Mouse (Mus musculus) embryonic facial prominence, embryonic 11.5 days (tissue): ENCODE data around the gene Plekha7. TPM values are rescaled to one million over a fixed set of nuclear protein-coding genes. Genes with fewer than 3 reads are reported as not detected.

Source experiments
- ATAC-seq: fragments of 200-750 bp; cut with Nextera tagmentation; replicated peaks from 2 replicates; pipeline ENCODE4 v1.8.0; 2017; ENCODE audit warnings: low read depth; ENCODE audit not compliant: insufficient number of reproducible peaks, low FRiP score, low TSS enrichment
- DNase-seq: peaks from one replicate; pipeline ENCODE4 v3.0.0-alpha.2; 2015; ENCODE audit warnings: low spot score
- H3K27ac ChIP-seq: fragments of 300-500 bp; sonication (generic); replicated peaks from 2 replicates; pipeline ENCODE4 v1.5.1; 2014; ENCODE audit warnings: mild to moderate bottlenecking, low read depth, low read length, control low read depth
- H3K27me3 ChIP-seq: fragments of 300-500 bp; sonication (generic); 2 replicates; pipeline ENCODE4 v1.6.1; 2014; ENCODE audit warnings: mild to moderate bottlenecking, low read length, moderate library complexity, mixed read lengths; ENCODE audit not compliant: control insufficient read depth, insufficient read depth
- H3K36me3 ChIP-seq: fragments of 300-500 bp; sonication (generic); replicated peaks from 2 replicates; pipeline ENCODE4 v1.6.1; 2014; ENCODE audit warnings: low read depth, mild to moderate bottlenecking, low read length, moderate library complexity, mixed read lengths; ENCODE audit not compliant: control insufficient read depth, insufficient read depth
- H3K4me1 ChIP-seq: fragments of 300-500 bp; sonication (generic); 2 replicates; pipeline ENCODE4 v1.6.1; 2014; ENCODE audit warnings: low read length, mixed read lengths; ENCODE audit not compliant: control insufficient read depth, insufficient read depth
- H3K4me2 ChIP-seq: fragments of 300-500 bp; sonication (generic); 2 replicates; pipeline ENCODE4 v1.6.1; 2014; ENCODE audit warnings: low read depth, mild to moderate bottlenecking, control low read depth, low read length, moderate library complexity
- H3K4me3 ChIP-seq: fragments of 300-500 bp; sonication (generic); 2 replicates; pipeline ENCODE4 v1.5.1; 2014; ENCODE audit warnings: low read depth, low read length, control low read depth
- H3K9ac ChIP-seq: fragments of 300-500 bp; sonication (generic); replicated peaks from 2 replicates; pipeline ENCODE4 v1.6.1; 2014; ENCODE audit warnings: mild to moderate bottlenecking, control low read depth, low read length
- H3K9me3 ChIP-seq: fragments of 300-500 bp; sonication (generic); replicated peaks from 2 replicates; pipeline ENCODE4 v1.6.1; 2016; ENCODE audit warnings: mild to moderate bottlenecking, low read length, inconsistent platforms, mixed read lengths; ENCODE audit not compliant: control insufficient read depth
- WGBS: fragments of 180-500 bp; shearing (Covaris S2); extraction: QIAGEN DNeasy Blood & Tissue Kit; methylation state at CpG from one replicate; pipeline ENCODE4 v1.1.7; 2014; 5-methylcytosine and 5-hydroxymethylcytosine counted together
- polyA plus RNA-seq: library from polyadenylated mRNA; unstranded; fragments of >200 nt; fragmentation: Nextera tagmentation; extraction: Ambion mirVana; gene quantifications from 2 replicates; pipeline ENCODE4 v1.2.1, GENCODE M21; 2014

Plekha7 gene
- polyA plus RNA-seq, 1 experiment from 2014 or later: 3.6 TPM

GRCm38 (mm10) chr7:116287959-116288358 lies 20.2 kb downstream of the Plekha7 start:
- no peak for ATAC-seq
- Histone ChIP-seq H3K27me3 (no peaks in the 10 kb centered on the region), H3K4me3 (no peak overlapping the region), H3K9ac (no peak overlapping the region), H3K27ac (no peak overlapping the region), H3K4me2 (no peak overlapping the region), H3K36me3 (no peaks in the 10 kb centered on the region), H3K4me1 (no peaks in the 10 kb centered on the region; the same call in 1 of the 2 replicates), H3K9me3 (no peaks in the 10 kb centered on the region)
- 77% methylated on average over 5 of the region's 5 CpGs for WGBS
- DNase-seq: no peak

DNA sequence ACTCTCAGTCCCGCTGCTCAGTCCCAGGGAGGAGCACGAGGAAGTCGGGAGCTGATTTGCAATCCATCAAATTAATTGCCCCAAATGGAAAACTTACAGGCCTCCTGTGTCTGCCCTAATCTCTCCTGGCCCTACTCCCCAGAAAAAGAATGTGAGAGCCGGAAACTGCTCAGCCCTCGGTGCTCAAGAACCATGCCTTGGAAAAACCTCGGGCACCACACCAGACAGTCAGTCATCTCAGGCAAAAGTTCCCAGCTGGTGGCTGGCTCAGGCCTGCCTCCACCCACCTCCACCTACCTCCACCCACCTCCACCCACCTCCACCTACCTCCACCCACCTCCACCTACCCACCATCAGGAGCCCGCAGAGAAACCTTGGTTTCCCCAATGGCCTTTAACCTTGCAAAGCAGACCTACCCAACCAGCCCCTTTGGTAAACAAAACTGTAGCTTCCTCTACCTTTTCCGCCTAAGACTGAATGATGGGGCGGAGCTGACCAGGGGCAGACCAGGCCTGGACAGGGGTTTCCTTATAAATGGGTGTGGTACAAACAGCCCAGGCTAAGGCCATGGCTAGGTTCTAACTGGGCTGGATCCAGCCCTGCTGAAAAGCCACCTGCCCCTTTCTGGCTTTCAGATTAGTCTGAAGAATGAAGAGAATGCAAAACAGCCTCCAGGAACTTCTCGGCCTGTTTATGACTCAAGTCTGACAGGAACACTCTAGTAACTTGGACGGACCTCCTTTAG lies 21.4 kb downstream of the Plekha7 start:
- Histone ChIP-seq H3K27ac (no peak overlapping the region), H3K9ac (no peak overlapping the region), H3K4me3 (no peak overlapping the region), H3K9me3 (no peaks in the 10 kb centered on the region), H3K4me1 (no peaks in the 10 kb centered on the region; the same call in 1 of the 2 replicates), H3K4me2 (no peak overlapping the region), H3K36me3 (no peaks in the 10 kb centered on the region), H3K27me3 (no peaks in the 10 kb centered on the region)
- DNase-seq: no peak
- no peak for ATAC-seq
- WGBS: 51% methylated on average over 11 of the region's 11 CpGs

DNA sequence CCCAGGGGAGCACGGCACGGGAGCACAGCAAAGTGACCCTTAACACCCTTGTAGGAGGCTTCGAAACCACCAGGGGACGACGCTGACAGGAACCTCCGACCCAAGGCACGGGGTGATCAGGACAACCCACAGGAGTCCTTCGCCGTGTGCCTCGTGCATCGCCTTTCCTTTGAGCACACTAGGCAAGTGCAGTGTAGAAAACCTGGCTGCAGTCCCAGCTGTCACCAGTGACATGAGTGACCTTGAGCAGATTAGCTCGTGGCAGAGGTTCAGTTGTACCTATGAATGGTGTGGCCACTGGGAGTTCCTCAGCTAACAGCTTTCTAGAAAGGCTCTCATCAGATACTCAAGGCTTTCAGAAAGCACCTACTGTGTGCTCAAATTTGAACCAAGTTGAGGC lies 22.0 kb downstream of the Plekha7 start:
- no peak overlapping the region for H3K4me2 ChIP-seq
- ATAC-seq (no peak), DNase-seq (no peak)
- no peaks in the 10 kb centered on the region; the same call in 1 of the 2 replicates for H3K4me1 ChIP-seq
- H3K4me3 ChIP-seq: no peak overlapping the region
- no peak overlapping the region for H3K9ac ChIP-seq
- no peaks in the 10 kb centered on the region for H3K9me3 ChIP-seq
- H3K36me3 ChIP-seq: no peaks in the 10 kb centered on the region
- WGBS: 77% methylated on average over 12 of the region's 12 CpGs
- no peaks in the 10 kb centered on the region for H3K27me3 ChIP-seq
- H3K27ac ChIP-seq: no peak overlapping the region

- no peak for ATAC-seq
- Histone ChIP-seq H3K9me3 (no peaks in the 10 kb centered on the region), H3K4me2 (no peak overlapping the region), H3K4me3 (no peak overlapping the region), H3K4me1 (no peaks in the 10 kb centered on the region; the same call in 1 of the 2 replicates), H3K27ac (no peak overlapping the region), H3K36me3 (no peaks in the 10 kb centered on the region), H3K27me3 (no peaks in the 10 kb centered on the region), H3K9ac (no peak overlapping the region)
- DNase-seq: no peak
- 37% methylated on average over 1 of the region's 1 CpGs for WGBS
Observed at GRCm38 (mm10) chr7:116285216-116285615, 23.0 kb downstream of the Plekha7 start.

GRCm38 (mm10) chr7:116282755-116283154 lies 25.4 kb downstream of the Plekha7 start:
- H3K9me3 ChIP-seq: no peaks in the 10 kb centered on the region
- H3K9ac ChIP-seq: no peak overlapping the region
- H3K4me1 ChIP-seq: no peaks in the 10 kb centered on the region; the same call in none of the 2 replicates
- no peak overlapping the region for H3K27ac ChIP-seq
- no peaks in the 10 kb centered on the region for H3K27me3 ChIP-seq
- peak; percentile 63 for DNase-seq
- H3K4me2 ChIP-seq: no peak overlapping the region
- 15% methylated on average over 11 of the region's 11 CpGs for WGBS
- no peaks in the 10 kb centered on the region for H3K36me3 ChIP-seq
- peak; percentile 64 for ATAC-seq
- no peak overlapping the region for H3K4me3 ChIP-seq

GRCm38 (mm10) chr7:116280126-116280525 lies 28.1 kb downstream of the Plekha7 start:
- no peaks in the 10 kb centered on the region for H3K9me3 ChIP-seq
- H3K27ac ChIP-seq: no peak overlapping the region
- H3K9ac ChIP-seq: no peak overlapping the region
- peak; percentile 41 for ATAC-seq
- no peaks in the 10 kb centered on the region for H3K36me3 ChIP-seq
- H3K4me1 ChIP-seq: no peaks in the 10 kb centered on the region; the same call in 1 of the 2 replicates
- no peaks in the 10 kb centered on the region for H3K27me3 ChIP-seq
- peak; percentile 33 for DNase-seq
- no peak overlapping the region for H3K4me3 ChIP-seq
- 27% methylated on average over 5 of the region's 5 CpGs for WGBS
- no peak overlapping the region for H3K4me2 ChIP-seq

DNA sequence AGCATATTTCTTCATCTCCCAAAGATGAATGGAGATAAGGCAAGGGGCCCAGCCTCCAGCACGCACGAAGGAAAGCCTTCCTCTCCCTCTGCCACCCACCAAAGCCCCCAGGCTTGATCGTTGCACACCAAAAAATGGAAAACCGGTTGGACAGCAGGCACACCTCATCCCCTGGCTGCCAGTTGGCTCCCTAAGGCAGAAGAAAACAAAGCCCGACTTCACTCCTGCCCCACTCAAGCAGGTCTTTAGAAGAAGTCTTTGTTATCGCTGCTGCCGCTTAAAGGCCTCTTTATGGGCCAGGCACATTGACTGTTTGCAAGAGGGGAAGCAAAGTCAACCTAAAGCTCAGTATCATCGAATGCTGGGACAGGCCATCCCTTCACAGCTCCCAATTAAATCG lies 29.9 kb downstream of the Plekha7 start:
- no peak overlapping the region for H3K4me3 ChIP-seq

GRCm38 (mm10) chr7:116276315-116276714 lies 31.9 kb downstream of the Plekha7 start:
- Histone ChIP-seq H3K9ac (no peak overlapping the region), H3K4me1 (no peaks in the 10 kb centered on the region; the same call in 1 of the 2 replicates), H3K36me3 (no peaks in the 10 kb centered on the region), H3K27ac (no peak overlapping the region), H3K9me3 (no peaks in the 10 kb centered on the region; the same call in 1 of the 2 replicates), H3K4me2 (no peak overlapping the region), H3K4me3 (no peak overlapping the region), H3K27me3 (no peaks in the 10 kb centered on the region)
- ATAC-seq (no peak), DNase-seq (no peak)

More for the DNA sequence above, 29.9 kb downstream of the Plekha7 start:
- Histone ChIP-seq H3K4me2 (no peak overlapping the region), H3K27me3 (no peaks in the 10 kb centered on the region), H3K9me3 (no peaks in the 10 kb centered on the region), H3K9ac (no peak overlapping the region), H3K36me3 (no peaks in the 10 kb centered on the region), H3K27ac (no peak overlapping the region), H3K4me1 (no peaks in the 10 kb centered on the region; the same call in 1 of the 2 replicates)
- peak; percentile 29 for DNase-seq
- WGBS: 36% methylated on average over 9 of the region's 9 CpGs
- no peak for ATAC-seq
